Mouse (Mus musculus) ovary, adult 18-20 months (tissue): ENCODE measurements around the gene Fam89b.
"Not testable (repeated sequence)": the region's sequence is repeated elsewhere in the genome, so short reads cannot be mapped to it uniquely, and the experiment has no call there.

Experiments used
- DNase-seq: peaks from one replicate; pipeline ENCODE4 v3.0.0; 2022; ENCODE audit warnings: low spot score, mixed read lengths

The Fam89b gene

DNA sequence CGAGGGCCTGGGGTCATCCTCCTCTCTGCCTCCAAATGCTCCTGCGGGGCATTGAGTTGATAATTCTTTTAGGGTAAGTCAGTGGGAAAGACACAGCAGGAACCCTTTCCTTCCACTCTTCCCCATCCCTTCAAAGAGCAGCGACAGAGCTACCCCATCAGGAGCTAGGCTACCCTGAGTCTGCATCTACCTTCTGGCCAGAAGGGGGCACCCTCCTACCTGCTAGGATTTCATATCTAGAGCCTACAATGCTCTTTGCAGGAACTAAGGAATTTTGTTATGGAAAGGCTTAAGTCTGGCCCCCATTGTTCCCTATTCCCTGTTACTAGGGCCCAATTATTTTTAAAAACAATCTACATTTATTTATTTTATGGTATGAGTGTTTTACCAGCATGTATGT is 18.2 kb downstream of the Fam89b start:
- DNase-seq, result no peak

DNA sequence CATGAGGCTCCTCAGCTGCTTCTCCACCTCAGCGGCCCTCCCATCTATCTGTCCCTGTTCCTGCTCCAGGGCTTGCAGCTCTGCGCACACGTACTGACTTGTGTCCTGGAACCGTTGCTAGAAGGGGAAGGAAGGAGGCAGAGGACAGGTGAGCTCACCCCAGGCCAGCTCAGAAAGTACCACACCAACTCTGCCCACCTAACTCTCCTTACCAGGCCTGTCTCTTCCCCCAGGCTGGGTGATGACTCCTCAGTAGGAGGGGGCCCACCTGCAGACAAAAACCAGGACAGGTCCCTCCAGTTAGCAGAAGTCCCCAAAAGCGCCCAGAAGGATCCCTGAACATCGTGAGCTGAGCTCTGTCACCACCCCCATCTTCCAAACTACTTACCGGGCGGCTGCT is 18.9 kb downstream of the Fam89b start:
- no peak for DNase-seq

DNA sequence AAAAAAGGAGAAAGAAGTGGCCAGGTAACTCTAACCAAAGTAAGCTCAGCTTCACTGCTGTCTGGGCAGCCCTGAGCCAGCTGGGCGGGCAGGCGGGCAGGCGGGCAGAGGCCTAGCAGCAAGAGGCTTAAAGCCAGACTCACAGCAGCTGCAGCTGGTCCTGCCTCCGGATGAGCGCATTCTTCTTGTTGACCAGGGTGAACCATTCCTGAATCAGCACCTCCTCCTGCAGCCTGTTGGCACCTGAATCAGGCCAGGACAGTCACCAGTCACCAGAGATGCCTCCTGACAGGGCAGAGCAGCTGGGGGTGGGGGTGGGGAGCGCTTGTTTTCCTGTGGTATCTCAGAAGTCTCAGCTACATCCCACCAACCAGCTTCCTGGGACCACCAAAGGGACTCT is 19.4 kb downstream of the Fam89b start:
- DNase-seq, result no peak

DNA sequence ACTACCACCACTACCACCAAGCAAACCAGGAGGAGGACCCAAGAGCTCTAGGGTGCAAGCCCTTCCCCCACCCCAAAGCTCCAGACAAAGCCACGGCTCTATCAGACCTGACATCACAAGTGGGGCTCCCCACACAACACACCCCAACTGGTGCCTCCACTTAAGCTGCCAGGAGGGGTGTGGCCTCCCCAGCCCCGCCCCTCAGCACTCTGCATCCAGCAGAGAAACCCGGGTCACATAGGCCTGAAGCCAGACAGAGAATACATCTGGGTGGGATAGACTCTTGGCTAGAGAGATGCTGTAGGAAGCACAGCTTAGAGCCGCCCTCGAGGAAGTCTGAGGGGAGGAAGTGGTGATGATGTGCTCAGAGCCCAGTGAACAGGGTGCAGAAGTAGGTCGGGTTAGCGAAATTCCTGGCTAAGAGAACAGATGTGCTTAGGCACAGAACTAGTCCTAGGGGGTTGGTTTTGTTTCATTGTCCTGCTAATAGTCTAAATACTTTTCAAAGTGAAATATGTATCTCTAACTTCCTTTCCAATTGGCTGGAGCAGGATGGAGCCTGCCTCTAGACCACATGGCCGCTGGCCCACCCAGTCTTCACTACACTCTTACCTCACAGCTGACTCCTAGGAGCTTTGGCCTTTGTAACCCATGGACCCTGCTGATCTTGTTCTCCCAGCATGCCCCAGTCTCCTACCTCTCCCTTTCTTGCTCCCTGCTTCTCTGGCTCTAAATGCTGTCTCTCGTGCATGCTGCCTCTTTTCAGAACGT is 24.5 kb downstream of the Fam89b start:
- DNase-seq, result no peak

DNA sequence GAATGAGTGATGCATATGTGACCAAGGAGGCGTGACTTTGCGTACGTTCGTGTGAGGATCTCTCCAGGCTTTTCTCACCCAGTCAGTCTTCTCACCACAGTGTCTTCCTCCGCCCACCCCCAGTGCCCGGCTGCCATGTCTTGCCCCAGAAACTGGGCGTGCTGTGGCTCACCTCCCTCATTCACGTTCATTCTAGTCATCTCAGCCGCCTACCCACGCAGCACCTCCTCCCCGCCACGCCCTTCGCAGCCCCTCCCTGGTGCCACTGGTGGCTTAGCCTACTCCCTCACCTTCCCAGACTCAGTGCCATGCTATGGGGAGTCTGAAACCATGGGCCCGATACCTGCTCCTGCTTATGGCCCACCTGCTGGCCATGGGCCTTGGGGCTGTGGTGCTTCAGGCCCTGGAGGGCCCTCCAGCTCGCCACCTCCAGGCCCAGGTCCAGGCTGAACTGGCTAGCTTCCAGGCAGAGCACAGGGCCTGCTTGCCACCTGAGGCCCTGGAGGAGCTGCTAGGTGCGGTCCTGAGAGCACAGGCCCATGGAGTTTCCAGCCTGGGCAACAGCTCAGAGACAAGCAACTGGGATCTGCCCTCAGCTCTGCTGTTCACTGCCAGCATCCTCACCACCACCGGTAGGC is 25.2 kb downstream of the Fam89b start, which contains the start of gene Kcnk7:
Kcnk7 (plus strand) TSS at position 205 of the 638 bp plus-strand sequence.
- DNase-seq, result no peak

DNA sequence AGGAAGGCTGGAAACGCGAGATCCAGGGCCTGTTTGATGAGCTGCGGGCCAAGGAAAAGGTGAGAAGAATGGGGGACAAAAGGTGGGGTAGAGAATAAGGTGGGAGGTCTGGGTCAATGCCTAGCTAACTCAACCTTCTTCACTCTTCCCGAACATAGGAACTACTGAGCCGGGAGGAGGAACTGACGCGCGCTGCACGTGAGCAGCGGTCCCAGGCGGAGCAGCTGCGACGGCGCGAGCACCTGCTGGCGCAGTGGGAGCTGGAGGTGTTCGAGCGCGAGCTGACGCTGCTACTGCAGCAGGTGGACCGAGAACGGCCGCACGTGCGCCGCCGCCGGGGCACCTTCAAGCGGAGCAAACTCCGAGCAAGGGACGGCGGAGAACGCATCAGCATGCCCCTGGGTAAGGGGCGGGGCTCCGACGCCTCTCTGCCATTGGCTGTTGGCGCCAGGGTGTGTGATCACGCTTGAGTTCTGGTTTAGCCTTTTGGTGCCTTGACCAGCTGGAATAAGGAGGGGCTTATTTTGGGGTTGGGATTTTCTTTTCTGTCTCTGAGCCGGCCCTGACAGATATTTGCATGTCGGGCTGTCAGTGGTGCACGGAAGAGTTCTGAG is 33.5 kb downstream of the Fam89b start:
- no peak for DNase-seq

DNA sequence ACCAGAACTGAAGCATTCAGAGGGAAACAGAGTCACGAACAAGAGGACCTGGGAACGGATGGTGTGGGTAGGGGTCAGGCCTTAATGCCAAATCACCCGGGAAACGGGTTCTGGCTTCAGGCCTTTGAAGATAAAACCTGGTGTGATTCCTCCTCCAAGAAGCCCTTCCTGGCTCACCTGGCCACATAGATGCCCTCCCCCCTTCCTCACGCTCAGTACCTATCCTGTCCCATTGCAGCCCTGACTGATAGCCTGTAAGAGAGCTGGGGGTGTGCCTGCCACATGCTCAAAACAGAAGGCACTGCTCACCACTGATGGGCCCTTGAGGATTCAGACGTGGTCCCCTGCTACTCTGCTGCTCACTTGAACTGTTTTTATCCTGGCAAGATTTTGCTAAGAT is 35.7 kb downstream of the Fam89b start:
- DNase-seq, result no peak

DNA sequence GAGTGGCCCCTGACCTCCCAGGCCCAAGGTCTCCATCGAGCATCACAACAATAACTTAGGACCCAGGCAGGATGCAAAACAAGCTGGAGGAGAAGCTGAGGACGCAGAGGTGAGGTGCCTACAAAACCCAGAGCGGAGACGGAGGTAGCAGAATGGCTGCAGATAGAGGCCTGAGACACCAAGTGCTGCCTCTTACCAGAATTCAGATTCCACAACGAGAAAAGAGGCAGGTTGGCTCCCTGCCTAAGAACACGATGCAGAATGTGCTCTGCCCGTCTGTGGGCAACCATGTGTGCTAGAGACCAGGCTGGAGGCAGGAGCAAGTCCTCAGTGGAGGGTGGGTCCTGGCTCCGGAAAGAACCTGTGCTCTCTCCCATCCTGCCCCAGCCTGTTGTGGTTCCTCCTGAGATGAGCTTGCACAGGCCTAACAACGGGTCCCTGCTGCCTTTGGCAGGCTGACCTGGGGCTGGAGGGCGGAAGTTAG is 36.5 kb downstream of the Fam89b start:
- no peak for DNase-seq

DNA sequence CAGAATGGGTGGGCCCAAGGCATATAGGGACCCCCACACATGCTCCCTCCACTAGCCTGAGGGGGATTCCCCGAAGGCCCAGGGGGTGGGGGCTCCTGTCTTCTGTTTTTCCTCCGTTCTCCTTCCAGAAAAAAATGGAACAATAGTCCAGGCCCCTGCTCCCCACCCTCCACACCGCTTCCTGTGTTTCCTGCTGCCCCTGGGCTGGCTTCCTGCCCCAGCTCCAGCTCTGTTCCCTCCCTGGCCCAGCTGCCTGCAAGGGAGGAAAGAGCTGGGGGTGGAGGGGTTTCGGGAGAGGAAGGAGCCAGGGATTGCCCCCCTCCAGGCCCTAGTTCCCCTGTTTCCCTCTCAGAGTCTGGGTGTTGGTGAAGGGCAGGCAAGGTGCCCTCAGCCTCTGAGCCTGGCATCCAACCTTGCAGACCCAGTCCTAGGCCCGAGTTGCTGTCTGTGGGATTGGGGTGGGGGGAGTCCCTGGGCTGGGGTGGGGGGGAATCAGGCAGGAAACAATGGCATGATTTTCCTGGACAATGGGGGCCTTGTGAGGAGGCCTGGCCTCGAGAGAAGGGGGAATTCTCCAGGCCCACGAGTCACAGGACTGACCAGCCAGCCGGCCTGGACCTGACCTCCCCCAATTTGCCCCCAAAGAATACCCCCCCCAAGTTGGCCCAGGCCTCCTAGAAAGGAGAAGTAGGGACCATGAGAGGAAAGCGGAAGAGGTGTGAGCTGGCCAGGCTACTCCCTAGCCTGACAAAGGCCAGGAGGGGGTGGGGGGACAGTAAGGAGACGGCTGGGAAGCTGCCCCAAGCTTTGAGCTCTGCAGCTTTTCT is 37.2 kb downstream of the Fam89b start:
- DNase-seq, result no peak

DNA sequence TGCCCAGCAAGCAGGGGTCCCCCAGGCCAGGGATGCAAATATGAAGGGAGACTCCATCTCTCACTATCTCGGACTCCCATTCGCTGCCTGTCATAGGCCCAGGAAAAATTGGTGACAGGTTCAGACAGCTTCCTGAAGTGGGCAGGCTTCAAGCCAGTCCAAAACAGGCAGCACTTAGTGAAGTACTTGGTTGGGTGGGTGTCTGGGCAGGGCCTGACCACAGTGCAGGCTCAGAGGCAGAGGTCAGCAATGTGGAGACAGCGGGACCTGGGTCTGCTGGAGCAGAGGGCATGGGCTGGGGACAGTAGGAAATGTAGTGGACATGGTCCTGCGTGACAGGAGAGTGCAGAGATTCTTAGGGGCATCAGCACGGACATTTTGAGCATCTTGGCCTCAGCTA is 37.9 kb downstream of the Fam89b start:
- no peak for DNase-seq

DNA sequence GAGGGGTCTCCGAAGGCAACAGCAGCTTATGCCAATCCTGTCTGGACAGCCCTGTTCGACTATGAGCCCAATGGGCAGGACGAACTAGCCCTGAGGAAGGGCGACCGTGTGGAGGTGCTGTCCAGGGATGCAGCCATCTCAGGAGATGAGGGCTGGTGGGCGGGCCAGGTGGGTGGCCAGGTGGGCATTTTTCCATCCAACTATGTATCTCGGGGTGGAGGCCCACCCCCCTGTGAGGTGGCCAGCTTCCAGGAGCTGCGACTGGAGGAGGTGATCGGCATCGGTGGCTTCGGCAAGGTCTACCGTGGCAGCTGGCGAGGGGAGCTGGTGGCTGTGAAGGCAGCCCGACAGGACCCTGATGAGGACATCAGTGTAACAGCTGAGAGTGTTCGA is 39.1 kb downstream of the Fam89b start:
- no peak for DNase-seq

DNA sequence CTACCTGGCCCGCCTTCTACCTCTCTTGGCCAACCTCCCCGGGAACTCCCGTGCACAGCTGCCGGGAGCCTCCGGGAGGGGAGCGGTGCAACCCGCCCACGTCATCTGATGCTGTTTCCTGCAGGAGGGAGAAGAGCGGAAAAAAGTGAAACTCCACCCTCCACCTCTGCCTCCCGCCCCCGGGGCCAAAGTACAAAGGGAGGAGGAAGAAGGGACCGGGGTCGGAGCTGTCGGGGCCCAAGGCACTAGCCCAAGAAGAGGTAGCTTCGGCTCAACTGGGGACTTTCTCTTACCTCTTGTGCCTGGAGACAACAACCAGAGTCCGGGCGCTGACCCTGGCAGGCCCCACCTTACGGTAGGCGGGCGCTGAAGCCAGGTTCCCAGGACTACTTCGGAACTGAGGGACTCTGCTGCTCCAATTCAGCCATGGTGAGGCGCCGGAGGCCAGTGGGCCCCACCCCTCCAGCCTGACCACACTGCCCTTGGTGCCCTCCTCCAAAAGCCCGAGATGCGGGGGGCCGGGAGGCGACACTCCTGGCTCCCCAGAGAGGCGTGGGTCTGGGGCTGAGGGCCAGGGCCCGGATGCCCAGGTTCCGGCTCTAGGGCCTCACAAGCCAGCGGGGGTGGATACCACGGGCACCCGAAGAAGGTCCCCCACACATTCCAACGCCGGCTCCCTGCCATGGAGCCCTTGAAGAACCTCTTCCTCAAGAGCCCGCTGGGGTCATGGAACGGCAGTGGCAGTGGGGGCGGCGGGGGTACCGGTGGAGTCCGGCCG is 39.7 kb downstream of the Fam89b start:
- DNase-seq, result peak; percentile 84

DNA sequence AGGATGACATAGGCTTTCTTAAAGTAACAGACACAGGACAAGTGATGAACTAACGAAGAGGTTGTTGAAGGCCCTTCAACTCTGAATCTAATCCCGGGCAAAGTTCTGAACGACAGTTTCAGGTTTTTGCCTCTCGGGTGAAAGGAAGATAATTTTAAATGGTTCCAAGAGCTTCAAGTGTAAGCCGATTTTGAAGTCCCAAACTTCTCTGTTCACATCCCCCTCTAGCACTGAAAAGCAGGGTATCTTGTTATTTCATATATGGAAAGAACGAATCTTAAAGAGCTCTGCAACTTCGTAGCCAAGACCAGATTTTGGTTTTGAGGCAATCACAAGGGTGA is 40.4 kb downstream of the Fam89b start:
- no peak for DNase-seq

DNA sequence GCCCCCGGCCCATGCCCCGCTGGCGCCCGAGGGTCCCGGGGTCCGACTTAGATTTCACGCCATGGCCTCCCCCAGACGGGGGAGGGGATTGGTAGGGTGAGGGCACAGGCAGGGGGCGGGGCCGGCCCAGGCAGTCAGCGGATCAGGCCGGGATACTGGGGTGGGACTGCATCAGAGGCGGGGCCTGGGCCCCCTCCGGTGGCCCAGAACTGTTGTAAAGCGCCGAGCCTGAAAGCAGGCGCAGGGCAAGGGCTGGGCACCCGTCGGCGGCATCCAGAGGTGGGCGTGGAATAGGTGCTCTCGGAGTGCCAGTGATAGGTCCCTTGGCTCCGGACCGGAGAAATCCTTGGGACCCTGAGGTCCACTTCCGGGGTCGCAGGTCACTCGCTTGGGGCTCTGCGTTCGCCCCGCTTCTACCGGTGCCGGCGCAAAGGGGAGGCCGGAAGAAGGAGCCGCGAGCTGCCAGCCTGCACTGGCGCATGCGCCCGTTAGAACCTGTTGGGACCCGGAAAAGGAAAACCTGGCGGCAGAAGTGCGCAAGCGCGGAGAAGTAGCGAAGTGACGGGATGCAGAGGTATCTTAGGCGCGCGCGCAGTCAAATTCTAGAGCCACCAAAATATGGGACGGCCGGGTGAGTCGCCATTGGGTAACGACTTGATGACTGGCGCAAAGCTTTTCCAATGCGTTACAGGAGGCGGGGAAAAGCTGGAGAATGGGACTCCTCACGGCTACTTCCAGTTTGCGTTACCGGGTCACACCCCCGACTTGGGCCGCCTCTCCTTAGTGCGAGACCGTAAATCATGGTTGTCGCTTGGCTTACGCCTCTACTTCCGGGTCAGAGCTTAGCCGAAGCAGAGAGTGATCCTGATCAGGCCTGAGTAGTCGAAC is 41.0 kb downstream of the Fam89b start, which contains the start of the genes Map3k11 and Pcnx3:
Map3k11 (plus strand) TSS at position 543 of the 888 bp plus-strand sequence.
Pcnx3 (minus strand) TSS at position 709 of the 888 bp plus-strand sequence.
- DNase-seq, result peak; percentile 97

DNA sequence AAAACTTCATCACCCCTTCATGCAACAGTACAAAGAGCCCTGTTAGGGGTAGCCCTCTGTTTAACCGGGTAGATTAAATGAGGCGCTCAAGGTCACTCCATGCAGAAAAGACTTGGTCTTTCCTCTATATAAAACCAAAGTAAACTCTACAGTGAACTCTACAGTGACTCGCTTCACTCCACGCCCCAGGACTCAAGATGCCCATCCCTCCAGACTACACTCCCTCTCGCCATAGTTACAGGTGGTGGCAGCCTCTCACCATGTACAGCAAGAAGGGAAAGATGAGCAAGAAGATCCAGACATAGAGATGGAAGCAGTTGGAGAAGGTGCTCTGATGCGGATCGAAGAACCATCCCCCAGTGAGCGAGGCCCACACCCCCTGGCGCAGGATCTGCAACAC is 41.7 kb downstream of the Fam89b start:
- DNase-seq, result no peak

DNA sequence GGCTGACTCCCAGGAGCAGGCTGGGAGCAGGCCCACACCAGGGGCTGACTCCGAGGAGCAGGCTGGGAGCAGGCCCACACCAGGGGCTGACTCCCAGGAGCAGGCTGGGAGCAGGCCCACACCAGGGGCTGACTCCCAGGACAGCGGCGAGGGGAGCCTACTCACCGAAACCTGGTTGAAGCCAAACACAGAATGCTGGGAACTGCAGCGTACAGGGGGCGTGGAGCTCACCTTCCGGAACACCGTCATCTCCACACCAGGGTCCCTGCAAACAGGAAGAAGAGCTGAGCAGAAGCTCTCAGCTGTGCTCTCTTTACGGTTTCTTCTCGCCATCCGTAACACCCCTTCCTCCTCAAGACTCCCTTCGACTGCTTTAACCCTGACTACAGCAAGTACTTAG is 42.5 kb downstream of the Fam89b start:
- DNase-seq, result not testable (repeated sequence)

DNA sequence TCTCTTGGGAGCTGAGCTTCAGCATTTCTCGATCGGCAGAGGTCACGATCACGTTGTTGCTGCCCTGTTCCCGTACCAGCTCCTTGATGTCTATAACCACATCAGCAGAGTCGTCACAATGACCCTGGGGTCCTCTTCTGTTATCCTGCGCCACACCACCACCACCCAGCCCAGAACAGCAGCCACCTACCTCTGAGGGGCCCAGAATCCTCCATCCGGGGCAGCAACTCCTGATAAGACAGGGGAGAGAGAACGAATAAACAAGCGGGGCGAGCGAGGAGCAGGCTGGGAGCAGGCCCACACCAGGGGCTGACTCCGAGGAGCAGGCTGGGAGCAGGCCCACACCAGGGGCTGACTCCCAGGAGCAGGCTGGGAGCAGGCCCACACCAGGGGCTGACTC is 43.0 kb downstream of the Fam89b start:
- no peak for DNase-seq

DNA sequence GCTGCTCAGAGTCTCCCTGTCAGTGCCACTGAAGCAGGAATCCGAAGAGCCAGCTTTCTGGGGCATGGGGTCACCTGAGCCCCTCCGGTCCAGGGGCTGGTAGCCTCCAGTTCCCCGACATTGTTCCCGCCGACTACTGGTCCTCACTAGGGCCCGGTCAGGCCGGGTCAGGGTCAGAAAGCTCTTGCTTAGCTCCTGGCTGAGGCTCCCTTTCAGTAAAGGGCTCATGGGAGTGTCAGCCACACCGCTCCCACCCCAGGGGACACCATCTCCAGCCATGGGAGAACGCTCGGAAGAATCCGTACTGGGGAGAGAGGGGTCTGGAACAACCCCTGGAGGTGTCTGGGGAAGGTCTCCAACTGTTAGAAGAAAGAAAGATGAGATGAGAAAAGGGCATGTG is 43.6 kb downstream of the Fam89b start:
- DNase-seq, result no peak

DNA sequence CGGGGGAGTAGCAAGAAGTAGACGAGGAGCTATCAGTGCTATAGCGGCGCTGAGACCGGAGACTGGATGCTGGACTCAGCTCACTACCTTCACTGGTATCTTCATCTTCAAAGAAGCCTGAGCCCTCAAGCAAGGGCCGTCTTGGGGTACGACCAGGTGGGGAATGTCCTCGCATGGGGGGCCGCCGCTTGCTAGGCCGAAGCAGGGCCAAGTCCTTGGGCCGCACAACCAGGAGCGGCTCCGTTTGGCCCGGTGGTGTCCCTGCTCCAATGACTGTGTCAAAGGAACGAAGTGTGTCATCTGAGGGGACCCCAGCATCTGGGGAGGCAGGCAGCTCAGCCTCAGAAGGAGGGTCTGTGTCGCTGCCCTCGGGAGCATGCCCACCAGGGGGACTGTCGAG is 44.0 kb downstream of the Fam89b start:
- no peak for DNase-seq

DNA sequence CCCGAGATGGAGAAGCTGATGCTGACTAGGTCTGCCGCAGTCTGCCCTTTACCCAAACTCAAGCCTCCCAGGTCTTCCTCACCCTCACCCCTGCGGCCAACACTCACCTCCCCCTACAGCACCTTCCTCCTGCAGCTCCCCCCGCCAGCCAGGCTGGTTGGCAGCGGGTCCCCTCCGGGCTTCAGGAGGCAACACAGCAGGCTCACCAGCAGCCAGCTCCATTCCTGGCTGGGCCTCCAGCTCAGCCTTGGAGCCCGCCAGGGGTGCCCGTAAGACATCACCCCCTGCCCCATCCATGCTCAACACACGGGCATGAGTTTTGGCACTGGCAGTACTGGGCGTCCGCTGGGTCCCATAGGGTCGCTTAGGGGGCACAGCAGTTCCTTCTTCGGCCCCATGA is 44.5 kb downstream of the Fam89b start:
- no peak for DNase-seq
